Mouse (Mus musculus): ENCODE measurements around the gene Tle3.

DNA sequence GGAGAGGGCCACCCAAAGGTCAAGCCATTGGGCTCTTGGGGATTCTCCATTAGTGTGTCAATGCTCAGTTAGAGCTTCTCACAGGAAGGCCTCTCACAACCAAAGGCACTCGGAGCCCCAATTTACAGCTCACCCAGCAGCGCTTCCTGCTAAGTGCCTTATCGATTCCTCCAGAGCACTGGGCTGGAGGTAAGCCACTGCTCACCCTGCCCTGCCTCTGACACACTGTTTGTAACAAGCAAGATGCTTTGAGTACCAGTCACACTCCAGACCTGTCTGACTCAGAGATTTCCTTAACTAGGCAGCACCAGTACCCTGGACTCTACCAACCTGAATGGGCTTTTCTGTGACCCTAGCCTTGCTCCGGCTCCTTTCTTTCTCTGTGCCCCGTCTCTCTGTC lies 44.0 kb upstream of the Tle3 start:
- no peak for TF ChIP-seq CTCF (conservative IDR thresholded peaks at IDR 0.05; ENCODE audit: insufficient read depth, insufficient read length, low read depth, low read length)
- TF ChIP-seq POLR2A (IDR thresholded peaks at IDR 0.05; ENCODE audit: low read depth, low read length): no peak
